Mouse (Mus musculus) hindbrain, postnatal 0 days (tissue): ENCODE results near the gene Mme. TPM values are rescaled to one million over a fixed set of nuclear protein-coding genes. Genes with fewer than 3 reads are reported as not detected.

Source experiments
- ATAC-seq: fragments of 200-750 bp; cut with Nextera tagmentation; 2 replicates; pipeline ENCODE4 v1.8.0; 2017; ENCODE audit warnings: mild to moderate bottlenecking, moderate TSS enrichment, moderate library complexity
- DNase-seq: peaks from one replicate; pipeline ENCODE4 v3.0.0-alpha.2; 2015; ENCODE audit warnings: low spot score
- H3K27ac ChIP-seq: fragments of 300-500 bp; sonication (generic); 2 replicates; pipeline ENCODE4 v1.5.1; 2014; ENCODE audit warnings: mild to moderate bottlenecking
- H3K27me3 ChIP-seq: fragments of 300-500 bp; sonication (generic); 2 replicates; pipeline ENCODE4 v1.6.1; 2014; ENCODE audit warnings: low read length, mixed read lengths; ENCODE audit not compliant: insufficient read depth
- H3K36me3 ChIP-seq: fragments of 300-500 bp; sonication (generic); 2 replicates; pipeline ENCODE4 v1.6.1; 2014; ENCODE audit warnings: low read length, mixed read lengths; ENCODE audit not compliant: insufficient read depth
- H3K4me1 ChIP-seq: fragments of 300-500 bp; sonication (generic); 2 replicates; pipeline ENCODE4 v1.6.1; 2014; ENCODE audit warnings: antibody characterized with exemption, low read length, mixed read lengths; ENCODE audit not compliant: insufficient read depth
- H3K4me2 ChIP-seq: fragments of 300-500 bp; sonication (generic); 2 replicates; pipeline ENCODE4 v1.6.1; 2014; ENCODE audit warnings: low read depth, mild to moderate bottlenecking, low read length, moderate library complexity, mixed read lengths
- H3K4me3 ChIP-seq: fragments of 300-500 bp; sonication (generic); 2 replicates; pipeline ENCODE4 v1.5.1; 2014; ENCODE audit warnings: low read length
- H3K9ac ChIP-seq: fragments of 300-500 bp; sonication (generic); replicated peaks from 2 replicates; pipeline ENCODE4 v1.6.1; 2014; ENCODE audit warnings: mild to moderate bottlenecking, low read length, moderate library complexity, mixed read lengths
- H3K9me3 ChIP-seq: fragments of 300-500 bp; sonication (generic); 2 replicates; pipeline ENCODE4 v1.6.1; 2016; ENCODE audit warnings: low read length, mixed read lengths
- CTCF ChIP-seq: IDR thresholded peaks from 2 replicates; pipeline ENCODE4 v1.5.1; 2016; ENCODE audit warnings: antibody characterized with exemption, control low read depth, low read depth
- WGBS: fragments of 180-500 bp; shearing (Covaris S2); extraction: QIAGEN DNeasy Blood & Tissue Kit; methylation state at CpG from one replicate; pipeline ENCODE4 v1.1.7; 2014; 5-methylcytosine and 5-hydroxymethylcytosine counted together
- polyA plus RNA-seq: library from polyadenylated mRNA; unstranded; fragments of >200 nt; fragmentation: Nextera tagmentation; extraction: Ambion mirVana; gene quantifications from 2 replicates; pipeline ENCODE4 v1.2.1, GENCODE M21; 2015
- total RNA-seq: library from RNA; depleted of rRNA; stranded (reverse); fragments of >200 nt; gene quantifications from 2 replicates; pipeline ENCODE4 v1.2.3, GENCODE M21; 2014

Gene Mme
- total and polyA plus RNA-seq, 2 experiments from 2014 or later = 2.5 to 4.9 TPM

- H3K9me3 ChIP-seq = no peaks in the 10 kb centered on the region
- TF ChIP-seq CTCF = no peak
- no peaks in the 10 kb centered on the region for H3K4me1 ChIP-seq
- ATAC-seq (no peak), DNase-seq (no peak)
- H3K27ac ChIP-seq = no peak overlapping the region
- H3K36me3 ChIP-seq = no peaks in the 10 kb centered on the region
- H3K4me3 ChIP-seq = no peak overlapping the region
- no peak overlapping the region for H3K9ac ChIP-seq
- WGBS = 86% methylated on average over 2 of the region's 2 CpGs
- no peaks in the 10 kb centered on the region for H3K27me3 ChIP-seq
- H3K4me2 ChIP-seq = no peak overlapping the region
These were observed 107.6 kb downstream of the Mme start for GRCm38 (mm10) chr3:63348893-63349426.

GRCm38 (mm10) chr3:63350242-63350641, 108.9 kb downstream of the Mme start:
- H3K9me3 ChIP-seq = no peaks in the 10 kb centered on the region
- no peaks in the 10 kb centered on the region for H3K4me1 ChIP-seq
- WGBS = 88% methylated on average over 4 of the region's 4 CpGs
- no peaks in the 10 kb centered on the region for H3K27me3 ChIP-seq
- H3K4me3 ChIP-seq = no peak overlapping the region
- no peak for DNase-seq
- H3K4me2 ChIP-seq = no peak overlapping the region
- TF ChIP-seq CTCF = no peak
- no peak for ATAC-seq
- no peak overlapping the region for H3K9ac ChIP-seq
- no peak overlapping the region for H3K27ac ChIP-seq
- no peaks in the 10 kb centered on the region for H3K36me3 ChIP-seq

DNA sequence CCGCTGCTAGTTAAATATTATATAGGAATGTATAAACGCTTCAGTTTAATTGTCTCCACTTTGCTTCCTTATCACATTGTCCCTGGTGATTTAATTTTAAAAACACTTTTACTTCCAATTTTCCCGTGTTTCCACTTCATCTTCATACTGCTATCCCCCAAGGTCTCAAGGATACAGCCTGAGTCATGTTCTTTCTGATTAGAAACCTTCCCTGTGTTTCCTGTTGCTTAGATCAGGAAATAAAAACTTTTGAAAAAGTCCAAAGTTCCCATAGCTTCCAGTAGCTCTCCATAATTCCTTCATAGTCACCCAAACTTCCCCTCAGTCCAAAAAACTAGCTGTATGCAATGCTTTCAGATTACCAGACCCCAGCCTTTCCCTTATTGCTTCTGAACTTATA, 109.4 kb downstream of the Mme start:
- 83% methylated on average over 3 of the region's 3 CpGs for WGBS
- Histone ChIP-seq H3K4me2 (no peak overlapping the region), H3K4me1 (no peaks in the 10 kb centered on the region), H3K36me3 (no peaks in the 10 kb centered on the region), H3K9ac (no peak overlapping the region), H3K27me3 (no peaks in the 10 kb centered on the region), H3K4me3 (no peak overlapping the region), H3K27ac (no peak overlapping the region), H3K9me3 (no peaks in the 10 kb centered on the region)
- no peak for ATAC-seq
- no peak for DNase-seq
- TF ChIP-seq CTCF = no peak

DNA sequence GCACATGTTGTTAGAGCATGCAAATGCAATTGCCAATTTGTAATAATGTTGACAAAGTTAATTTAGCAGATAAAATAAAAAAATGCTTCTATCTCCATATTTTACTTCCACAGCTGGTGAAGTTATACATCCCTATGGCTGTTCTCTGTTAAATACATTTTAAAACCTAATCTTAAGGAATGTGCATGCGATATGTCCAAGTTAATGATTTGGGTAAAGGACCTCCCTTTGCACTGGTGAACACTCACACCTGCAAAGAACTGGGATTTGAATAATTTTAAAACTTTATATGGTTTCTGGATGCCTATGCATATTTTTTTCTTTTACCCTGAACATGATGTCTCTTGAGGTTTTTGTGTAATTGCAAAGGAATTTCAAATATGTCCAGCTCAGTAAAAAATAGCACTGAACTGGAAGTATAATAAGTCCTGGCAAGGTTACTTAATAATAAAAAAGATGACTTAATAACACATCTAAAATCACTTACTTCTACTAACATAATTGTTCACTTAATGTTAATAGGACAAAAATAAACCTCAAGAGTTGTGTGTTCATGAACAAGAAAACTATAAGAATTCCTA, 110.4 kb downstream of the Mme start:
- H3K4me1 ChIP-seq = no peaks in the 10 kb centered on the region
- no peak for TF ChIP-seq CTCF
- DNase-seq (no peak), ATAC-seq (no peak)
- 92% methylated on average over 1 of the region's 1 CpGs for WGBS
- H3K9ac ChIP-seq = no peak overlapping the region
- no peak overlapping the region for H3K27ac ChIP-seq
- H3K9me3 ChIP-seq = no peaks in the 10 kb centered on the region
- H3K4me3 ChIP-seq = no peak overlapping the region
- H3K4me2 ChIP-seq = no peak overlapping the region
- H3K27me3 ChIP-seq = no peaks in the 10 kb centered on the region
- H3K36me3 ChIP-seq = no peaks in the 10 kb centered on the region

DNA sequence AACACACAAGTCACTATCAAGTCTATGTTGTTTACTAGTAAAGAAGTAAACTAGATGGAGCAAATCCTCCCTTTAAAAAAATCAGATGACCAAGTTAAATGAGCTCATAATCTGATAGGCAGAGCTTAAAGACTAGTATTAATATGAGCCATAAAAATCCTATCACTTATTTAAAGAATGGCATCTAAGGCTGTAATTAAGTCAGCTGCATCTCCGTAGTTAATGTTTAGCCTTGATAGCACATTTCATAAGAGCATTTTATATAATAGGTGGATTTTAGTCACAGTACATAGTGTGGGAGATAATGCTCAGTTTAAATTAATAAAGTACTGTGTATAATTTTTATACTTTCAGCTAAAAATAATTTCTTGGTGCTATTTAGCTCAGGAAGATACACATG, 118.2 kb downstream of the Mme start:
- TF ChIP-seq CTCF = no peak
- Histone ChIP-seq H3K9me3 (no peaks in the 10 kb centered on the region), H3K27ac (no peak overlapping the region), H3K4me3 (no peak overlapping the region), H3K4me2 (no peak overlapping the region), H3K4me1 (no peaks in the 10 kb centered on the region), H3K36me3 (no peaks in the 10 kb centered on the region), H3K27me3 (no peaks in the 10 kb centered on the region), H3K9ac (no peak overlapping the region)
- WGBS = 88% methylated on average over 1 of the region's 1 CpGs
- DNase-seq (no peak), ATAC-seq (no peak)

DNA sequence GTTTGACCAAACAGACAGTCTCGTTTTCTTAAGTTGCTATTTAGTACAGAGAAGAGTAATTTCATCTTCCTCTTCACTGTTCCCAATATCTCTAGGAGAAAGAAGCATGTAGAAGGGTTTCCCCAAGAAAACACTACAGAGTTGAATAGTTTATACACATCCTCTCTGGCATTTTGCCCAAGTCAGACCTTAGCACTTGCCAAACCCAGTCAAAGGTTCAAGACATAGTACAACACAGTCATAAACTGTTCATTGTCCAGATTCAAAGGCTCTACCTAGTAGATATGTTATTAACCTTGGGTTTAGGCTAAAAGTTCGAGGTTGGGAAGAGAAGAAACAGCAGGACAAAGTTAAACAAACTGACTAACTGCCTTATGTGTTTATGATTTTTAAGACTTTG, 143.7 kb downstream of the Mme start:
- no peaks in the 10 kb centered on the region for H3K27me3 ChIP-seq
- WGBS = 71% methylated on average over 2 of the region's 2 CpGs
- H3K9me3 ChIP-seq = no peaks in the 10 kb centered on the region
- H3K4me3 ChIP-seq = no peak overlapping the region
- H3K9ac ChIP-seq = no peak overlapping the region
- no peak for TF ChIP-seq CTCF
- DNase-seq = no peak
- H3K4me2 ChIP-seq = no peak overlapping the region
- no peak for ATAC-seq
- H3K4me1 ChIP-seq = no peaks in the 10 kb centered on the region
- H3K36me3 ChIP-seq = no peaks in the 10 kb centered on the region
- no peak overlapping the region for H3K27ac ChIP-seq

GRCm38 (mm10) chr3:63390774-63391173, 149.4 kb downstream of the Mme start:
- no peak for DNase-seq
- Histone ChIP-seq H3K9ac (no peak overlapping the region), H3K4me1 (no peaks in the 10 kb centered on the region), H3K36me3 (no peaks in the 10 kb centered on the region), H3K4me3 (no peak overlapping the region), H3K9me3 (no peaks in the 10 kb centered on the region), H3K27me3 (no peaks in the 10 kb centered on the region), H3K27ac (no peak overlapping the region), H3K4me2 (no peak overlapping the region)
- WGBS = 82% methylated on average over 2 of the region's 2 CpGs
- no peak for ATAC-seq
- TF ChIP-seq CTCF = no peak
